15 mouse cellular contexts compared by ENCODE assay signal in genomic region chr9:117967080-117967479, GRCm38 (mm10).
DNase-seq lines count a peak whose midpoint lies in the region; ATAC-seq and TF ChIP-seq lines count a peak whose summit lies in the region.
"Had no signal": no experiment of that assay in that cellular context is flagged by ENCODE, and none has a peak within 500 bp of the region (broad histone marks: within the 10 kb centered on the region; RNA-seq: fewer than 3 reads in every experiment).

No protein-coding gene starts in this region.

- no peaks in the 10 kb centered on the region for H3K27me3 ChIP-seq in forebrain, embryonic 13.5 days
- H3K27me3 ChIP-seq in forebrain, embryonic 10.5 days (ENCODE audit: poor library complexity, severe bottlenecking) = no peaks in the 10 kb centered on the region
- no peaks in the 10 kb centered on the region for H3K27me3 ChIP-seq in Patski
- H3K27me3 ChIP-seq: CH12.LX; heart, embryonic 12.5 days; hindbrain, embryonic 12.5 days; lung, embryonic 15.5 days had no signal

- H3K27ac ChIP-seq in forebrain, embryonic 13.5 days = no peak overlapping the region
- H3K27ac ChIP-seq in forebrain, embryonic 10.5 days = no peak overlapping the region
- H3K27ac ChIP-seq: hindbrain, embryonic 12.5 days; liver, embryonic 14.5 days; lung, embryonic 15.5 days; stomach, postnatal 0 days had no signal

- in situ Hi-C loops in Patski (cut with MboI; ENCODE audit: low pct_unique_long_range_greater_than_20kb) = no loop called here

- CTCF ChIA-PET in Patski (lab: Charles Lee) = interaction anchor here (1.3 kb wide), 1 partner anchor 65 kb away, joined by 5 read pairs; no protein-coding TSS in a partner anchor

- no peak for TF ChIP-seq CTCF in Patski (IDR thresholded peaks at IDR 0.05)

- 52% methylated on average over 2 of the region's 2 CpGs for WGBS in forebrain, embryonic 13.5 days
- WGBS in forebrain, embryonic 10.5 days = 79% methylated on average over 2 of the region's 2 CpGs

- no peak overlapping the region for H3K4me2 ChIP-seq in forebrain, embryonic 13.5 days
- H3K4me2 ChIP-seq: heart, embryonic 12.5 days; hindbrain, embryonic 12.5 days; lung, embryonic 15.5 days; midbrain, embryonic 11.5 days had no signal

- ATAC-seq in forebrain, embryonic 13.5 days = 0 out of 2 replicates have a peak, but pooled peaks have one; percentile 24
- ATAC-seq in Patski = peak; percentile 95

- H3K4me3 ChIP-seq in forebrain, embryonic 13.5 days = no peak overlapping the region
- H3K4me3 ChIP-seq in forebrain, embryonic 10.5 days = no peak overlapping the region
- H3K4me3 ChIP-seq: heart, embryonic 12.5 days; hindbrain, embryonic 12.5 days; lung, embryonic 15.5 days had no signal

- H3K4me1 ChIP-seq in forebrain, embryonic 13.5 days = peaks cover 4% of the 10 kb centered on the region
- H3K4me1 ChIP-seq in forebrain, embryonic 10.5 days = 0 out of 2 replicates have a peak, but pooled peaks cover 3% of the 10 kb centered on the region
- H3K4me1 ChIP-seq: heart, embryonic 12.5 days; hindbrain, embryonic 12.5 days had no signal

- H3K9ac ChIP-seq in forebrain, embryonic 13.5 days = no peak overlapping the region
- H3K9ac ChIP-seq: heart, embryonic 12.5 days; hindbrain, embryonic 12.5 days; liver, embryonic 14.5 days; lung, embryonic 15.5 days had no signal

- POLR2A ChIA-PET in Patski (lab: Charles Lee) = no interaction called here

- H3K9me3 ChIP-seq in forebrain, embryonic 13.5 days (replicated peaks) = 0 out of 2 replicates have a peak, but pooled peaks cover 4% of the 10 kb centered on the region
- H3K9me3 ChIP-seq in forebrain, embryonic 10.5 days = no peaks in the 10 kb centered on the region
- H3K9me3 ChIP-seq: hindbrain, embryonic 12.5 days; lung, embryonic 15.5 days had no signal

- H3K36me3 ChIP-seq in forebrain, embryonic 13.5 days (ENCODE audit: poor library complexity, severe bottlenecking) = no peaks in the 10 kb centered on the region
- H3K36me3 ChIP-seq in forebrain, embryonic 10.5 days (replicated peaks) = no peaks in the 10 kb centered on the region
- H3K36me3 ChIP-seq: heart, embryonic 12.5 days; hindbrain, embryonic 12.5 days; lung, embryonic 15.5 days had no signal

- no peak for DNase-seq in forebrain, embryonic 10.5 days (ENCODE audit: extremely low spot score, low spot score)
- DNase-seq in Patski (ENCODE audit: low read depth, low spot score) = no peak
- DNase-seq in kidney, adult 8-10 months = peak; percentile 7 to 53
- DNase-seq in kidney, postnatal 25 days = peak; percentile 54 to 61
- no peak for DNase-seq in lung, postnatal 25 days (ENCODE audit: low spot score)
- no peak for DNase-seq in embryo, embryonic 10.5 days (ENCODE audit: low spot score)
- DNase-seq: thymus, postnatal 14 days had no signal

Comparison
In these comparisons a context has a peak if more than half of its experiments do, and no peak if none do; other contexts are left out.
1. DNase-seq: peak in kidney, adult 8-10 months (2 of 2) and kidney, postnatal 25 days (2 of 2); none in forebrain, embryonic 10.5 days (single experiment), Patski (single experiment), lung, postnatal 25 days (single experiment) and embryo, embryonic 10.5 days (single experiment).